Mouse (Mus musculus) heart, embryonic 13.5 days (tissue): ENCODE data around the gene Ccs. TPM values are rescaled to one million over a fixed set of nuclear protein-coding genes. Genes with fewer than 3 reads are reported as not detected.

Source experiments
- polyA plus RNA-seq: library from polyadenylated mRNA; unstranded; fragments of >200 nt; fragmentation: Nextera tagmentation; extraction: Ambion mirVana; gene quantifications from 2 replicates; pipeline ENCODE4 v1.2.1, GENCODE M21; 2015

Ccs gene
- polyA plus RNA-seq, 1 experiment from 2014 or later = 40.7 TPM

Other genes with a start within 250 kb of the Ccs start
- 3.2 and 3.8 TPM in 2 replicates for gene Lrfn4, start 223.7 kb downstream of the Ccs start, polyA plus RNA-seq
- 37.7 and 41.2 TPM in 2 replicates for gene Rce1, start 213.7 kb downstream of the Ccs start, polyA plus RNA-seq
- 1.4 and 1.6 TPM in 2 replicates for gene Gm960, start 140.7 kb downstream of the Ccs start, polyA plus RNA-seq
- 0.16 and 0.33 TPM in 2 replicates for gene Sptbn2, start 128.2 kb downstream of the Ccs start, polyA plus RNA-seq
- 36.1 and 40.6 TPM in 2 replicates for gene Rbm4b, start 82.8 kb downstream of the Ccs start, polyA plus RNA-seq
- gene Rbm4, start 45.4 kb downstream of the Ccs start, polyA plus RNA-seq = 45.5 and 50.8 TPM in 2 replicates
- gene Gm21992, start 27.7 kb downstream of the Ccs start, polyA plus RNA-seq = 21.5 and 26.8 TPM in 2 replicates
- gene Rbm14, start 27.7 kb downstream of the Ccs start, polyA plus RNA-seq = 48.4 and 48.6 TPM in 2 replicates
- gene Ccdc87, start within 50 bp of the Ccs start, polyA plus RNA-seq = 0.04 TPM in 1 of 2 replicates, not detected in the other
- gene Ctsf, start 15.8 kb upstream of the Ccs start, polyA plus RNA-seq = 40.5 and 42.2 TPM in 2 replicates
- 2.8 and 3.9 TPM in 2 replicates for gene Actn3, start 38.6 kb upstream of the Ccs start, polyA plus RNA-seq
- gene Zdhhc24, start 39.3 kb upstream of the Ccs start, polyA plus RNA-seq = 8.4 and 8.6 TPM in 2 replicates
- gene Bbs1, start 67.3 kb upstream of the Ccs start, polyA plus RNA-seq = 2.2 and 2.5 TPM in 2 replicates
- gene Dpp3, start 89.0 kb upstream of the Ccs start, polyA plus RNA-seq = 84.6 and 84.7 TPM in 2 replicates
- gene Peli3, start 103.8 kb upstream of the Ccs start, polyA plus RNA-seq = 0.99 and 1.0 TPM in 2 replicates
- gene Mrpl11, start 122.8 kb upstream of the Ccs start, polyA plus RNA-seq = 85.2 and 101 TPM in 2 replicates
- gene Npas4, start 151.0 kb upstream of the Ccs start, polyA plus RNA-seq = 0.09 TPM in 2 replicates
- 8.5 and 9.4 TPM in 2 replicates for gene Slc29a2, start 184.5 kb upstream of the Ccs start, polyA plus RNA-seq
- gene B4gat1, start 199.5 kb upstream of the Ccs start, polyA plus RNA-seq = 41.4 and 49.5 TPM in 2 replicates
- gene AC124502.3, start 199.6 kb upstream of the Ccs start, polyA plus RNA-seq = 1.4 and 1.7 TPM in 2 replicates
- 29.5 and 33.5 TPM in 2 replicates for gene Brms1, start 202.0 kb upstream of the Ccs start, polyA plus RNA-seq
- 2.4 and 3.5 TPM in 2 replicates for gene Rin1, start 211.1 kb upstream of the Ccs start, polyA plus RNA-seq
- gene Cd248, start 228.7 kb upstream of the Ccs start, polyA plus RNA-seq = 17.7 and 23.6 TPM in 2 replicates
- gene Tmem151a, start 246.2 kb upstream of the Ccs start, polyA plus RNA-seq = 3.5 and 4.8 TPM in 2 replicates
- 84.3 and 94.6 TPM in 2 replicates for gene Yif1a, start 249.2 kb upstream of the Ccs start, polyA plus RNA-seq